Mouse (Mus musculus) fibroblast of lung, adult 2 months (primary cell): ENCODE measurements around the gene Slc22a3.

Experiments
- DNase-seq: peaks from one replicate; pipeline ENCODE4 v3.0.0-alpha.2; 2011; ENCODE audit warnings: low read depth

Gene Slc22a3

DNA sequence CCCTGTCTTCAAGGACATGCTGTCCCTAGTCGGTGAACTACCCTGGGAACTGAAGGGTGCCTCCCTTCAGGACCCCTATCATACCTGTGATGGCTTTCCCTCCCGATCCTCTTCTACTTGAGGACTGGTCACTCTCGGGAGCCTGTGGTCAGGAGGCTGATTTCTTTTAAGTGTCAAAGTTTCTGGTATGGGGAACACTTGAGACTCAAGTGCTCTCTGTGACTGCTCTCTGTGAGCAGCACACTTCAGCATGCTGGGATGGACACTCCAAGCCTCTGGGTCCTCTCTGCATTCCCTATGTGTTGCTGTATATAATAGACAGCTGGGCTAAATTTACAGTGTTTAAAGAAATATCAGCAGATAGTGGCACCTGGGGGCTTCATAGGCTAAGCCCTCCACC is 39.9 kb downstream of the Slc22a3 start:
- no peak for DNase-seq

GRCm38 (mm10) chr17:12466501-12467000 is 41.0 kb downstream of the Slc22a3 start:
- DNase-seq: no peak

GRCm38 (mm10) chr17:12461168-12461567 is 46.3 kb downstream of the Slc22a3 start:
- no peak for DNase-seq

DNA sequence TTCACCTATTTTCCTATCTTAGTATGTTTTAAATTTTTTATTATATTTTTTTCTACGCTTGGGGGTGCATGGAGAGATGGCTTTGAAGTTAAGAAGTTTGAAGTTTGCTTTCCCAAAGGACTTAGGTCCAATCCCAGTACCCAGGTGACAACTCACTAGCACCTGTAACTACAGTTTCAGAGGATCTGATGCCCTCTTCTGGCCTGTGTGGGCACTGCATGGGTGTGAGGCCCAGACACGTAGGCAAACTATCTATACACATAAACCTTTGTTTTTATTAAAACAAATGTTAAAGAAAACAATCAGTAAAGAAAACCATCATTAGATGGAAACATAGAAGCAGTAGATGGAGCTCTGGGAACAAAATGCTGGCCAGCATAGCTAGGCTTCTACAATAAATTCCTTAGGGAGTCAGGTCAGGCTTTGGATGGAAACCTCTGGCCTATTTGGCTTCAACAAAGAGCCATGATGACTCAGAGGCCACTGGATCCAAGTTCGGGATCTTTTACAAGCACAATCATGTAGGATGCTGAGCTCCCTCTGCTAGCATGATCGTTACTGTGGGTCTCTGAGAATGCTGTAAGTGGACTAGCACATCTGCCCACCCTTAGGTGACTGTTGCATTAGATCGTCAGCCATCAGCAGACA is 52.2 kb downstream of the Slc22a3 start:
- DNase-seq: peak; percentile 18

DNA sequence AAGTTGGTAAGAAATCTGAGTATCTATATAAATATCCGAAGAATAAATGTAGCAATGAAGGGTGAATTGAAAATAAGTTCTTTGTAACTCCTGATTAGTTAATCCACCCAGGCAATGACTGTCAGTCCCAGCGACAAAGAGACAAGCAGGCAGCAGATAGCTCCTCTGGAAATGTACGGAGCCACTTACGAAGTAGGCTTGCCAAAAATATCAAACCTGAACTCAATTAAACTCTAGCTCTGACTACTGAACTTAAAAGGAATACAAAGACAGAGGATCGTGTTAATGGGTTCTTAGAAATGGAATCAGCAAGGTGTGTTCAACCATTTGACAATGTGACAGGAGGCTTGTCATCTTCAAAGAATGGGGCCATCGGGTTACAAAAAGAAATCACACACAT is 53.8 kb downstream of the Slc22a3 start:
- DNase-seq: no peak

DNA sequence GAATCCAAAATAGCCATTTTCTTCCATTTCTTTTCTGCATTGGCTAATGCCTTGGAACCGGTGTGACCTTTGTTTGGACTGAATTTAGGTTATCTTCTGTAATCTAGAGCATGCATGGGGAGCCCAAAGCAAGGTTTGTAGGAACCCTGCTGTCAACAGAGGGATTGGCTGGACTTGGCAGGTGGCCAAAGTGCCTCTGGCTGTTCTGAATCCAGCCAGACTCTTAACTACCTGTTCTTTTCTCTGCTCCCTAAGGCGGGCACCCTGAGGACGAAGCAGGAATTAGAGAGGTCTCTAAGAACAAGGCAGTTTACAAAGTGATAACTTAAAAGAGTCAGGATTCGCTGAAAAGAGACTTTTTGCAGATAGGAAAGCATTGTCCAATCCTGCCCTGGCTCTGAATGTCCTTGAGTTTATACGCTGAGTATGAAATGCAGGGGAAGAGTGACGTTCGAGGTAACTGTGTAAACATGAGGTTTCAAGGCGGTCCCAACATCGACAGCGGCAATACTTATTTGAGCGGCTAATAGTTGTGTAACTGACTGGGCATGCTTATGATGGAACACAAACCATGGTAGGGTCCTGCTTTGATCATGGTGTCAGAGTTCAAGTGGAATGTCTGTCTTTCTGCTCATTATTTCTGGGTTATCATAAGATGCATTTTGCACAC is 54.5 kb downstream of the Slc22a3 start:
- no peak for DNase-seq

DNA sequence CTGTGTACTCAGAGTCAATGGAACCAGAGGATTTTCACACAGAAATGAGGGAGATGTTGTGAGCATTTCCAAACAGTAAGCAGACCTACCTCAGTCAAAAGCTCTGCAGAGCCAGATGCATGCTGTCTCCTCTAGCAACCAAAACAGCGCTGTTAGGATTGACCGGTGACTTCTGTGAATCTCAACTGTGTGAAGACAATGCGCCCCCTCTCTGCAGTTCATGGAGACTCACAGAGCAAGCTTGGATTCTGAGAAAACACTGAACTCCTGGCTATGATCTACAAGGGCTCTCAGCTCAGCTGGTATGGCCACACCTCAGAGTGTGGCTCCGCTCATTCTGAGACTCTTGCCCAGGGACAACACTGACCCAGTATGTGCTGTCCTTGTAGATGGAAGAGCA is 56.3 kb downstream of the Slc22a3 start:
- DNase-seq: no peak

DNA sequence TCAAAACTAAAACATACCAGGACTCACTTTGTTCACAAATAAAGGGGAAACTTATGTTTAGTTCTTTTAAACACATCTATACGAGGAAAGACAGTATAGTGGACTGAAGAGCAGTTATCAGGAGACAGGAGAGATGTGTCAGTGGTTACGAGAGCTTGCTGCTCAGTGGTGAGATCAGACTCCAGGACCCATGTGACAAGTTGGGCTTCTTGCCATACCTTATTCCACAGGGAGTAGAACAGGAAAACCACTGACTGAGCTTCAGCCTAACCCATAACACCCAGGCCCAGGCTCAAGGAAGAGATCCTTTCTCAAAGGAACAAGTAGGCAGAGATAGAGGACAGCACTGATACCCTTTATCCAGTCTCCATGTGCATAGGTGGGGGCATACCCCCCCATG is 62.9 kb downstream of the Slc22a3 start:
- peak; percentile 11 for DNase-seq

GRCm38 (mm10) chr17:12437771-12438170 is 69.7 kb downstream of the Slc22a3 start:
- DNase-seq: no peak

DNA sequence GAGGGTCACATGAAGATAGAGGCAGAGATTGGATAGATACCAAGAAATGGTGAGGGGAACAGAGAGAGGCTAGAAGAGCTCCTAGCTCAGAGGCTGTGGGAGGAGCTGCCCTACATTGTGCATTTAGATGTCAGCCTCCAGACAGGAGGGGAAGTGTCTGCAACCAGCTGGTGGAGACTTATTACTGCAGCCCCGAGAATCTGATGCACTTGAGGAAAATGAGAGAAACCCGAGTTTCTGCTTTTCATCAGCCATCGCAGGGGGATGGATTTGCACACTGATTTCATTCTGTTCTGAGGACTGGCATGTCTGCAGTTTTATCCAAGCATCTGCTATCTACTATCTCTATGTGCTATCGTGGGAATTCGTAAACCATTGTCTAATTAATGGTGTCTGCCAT is 75.8 kb downstream of the Slc22a3 start:
- DNase-seq: no peak

GRCm38 (mm10) chr17:12428369-12428768 is 79.1 kb downstream of the Slc22a3 start:
- DNase-seq: no peak

GRCm38 (mm10) chr17:12427156-12427555 is 80.3 kb downstream of the Slc22a3 start:
- DNase-seq: no peak

DNA sequence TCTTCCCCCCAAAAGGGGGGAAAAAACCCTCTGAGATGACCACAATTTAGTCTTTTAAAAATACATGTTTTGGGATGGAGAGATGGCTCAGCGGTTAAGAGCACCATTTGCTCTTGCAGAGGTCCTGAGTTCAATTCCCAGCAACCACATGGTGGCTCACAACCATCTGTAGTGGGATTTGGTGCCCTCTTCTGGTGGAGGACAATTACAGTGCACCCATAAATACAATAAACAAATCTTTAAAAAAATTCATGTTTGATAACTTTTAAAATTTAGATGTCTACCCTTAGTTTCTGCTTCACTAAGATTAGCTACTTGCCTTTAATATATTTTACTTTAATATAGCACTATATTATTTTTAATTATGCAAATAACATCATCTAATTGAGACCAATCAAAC is 85.4 kb downstream of the Slc22a3 start:
- DNase-seq: no peak

DNA sequence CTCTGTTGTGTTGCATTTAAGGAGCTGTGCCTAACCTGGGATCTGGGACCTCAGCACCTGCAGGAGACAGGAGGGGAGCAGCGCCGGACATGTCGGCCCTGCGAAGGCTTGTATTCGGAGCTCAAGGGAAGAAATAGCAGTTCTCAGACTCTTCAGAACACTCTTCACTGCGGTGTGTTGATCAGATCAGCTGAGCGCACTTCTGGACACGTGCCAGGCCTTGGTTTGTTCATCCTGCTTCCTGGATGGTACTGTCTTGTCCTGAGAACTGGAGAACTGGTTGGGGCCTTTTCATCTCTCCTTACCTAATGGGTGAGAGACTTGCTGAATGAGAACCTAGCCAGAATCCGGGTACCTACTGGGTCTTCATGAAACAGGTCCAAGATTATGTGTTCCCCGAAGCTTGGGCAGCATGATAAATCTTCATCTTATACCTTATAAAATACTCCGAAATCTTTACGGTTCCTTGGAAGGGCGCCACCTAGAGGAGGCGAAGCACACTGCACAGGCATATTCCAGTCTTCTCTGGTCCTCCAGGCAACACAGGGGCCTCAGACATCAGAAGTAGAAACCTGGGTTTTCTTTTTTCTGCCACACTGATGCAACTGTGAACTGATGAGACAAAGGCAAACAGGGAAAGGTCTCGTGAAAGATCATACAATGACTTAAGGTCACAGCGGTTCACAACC is 86.5 kb downstream of the Slc22a3 start:
- no peak for DNase-seq

GRCm38 (mm10) chr17:12419491-12420079 is 87.9 kb downstream of the Slc22a3 start:
- no peak for DNase-seq

DNA sequence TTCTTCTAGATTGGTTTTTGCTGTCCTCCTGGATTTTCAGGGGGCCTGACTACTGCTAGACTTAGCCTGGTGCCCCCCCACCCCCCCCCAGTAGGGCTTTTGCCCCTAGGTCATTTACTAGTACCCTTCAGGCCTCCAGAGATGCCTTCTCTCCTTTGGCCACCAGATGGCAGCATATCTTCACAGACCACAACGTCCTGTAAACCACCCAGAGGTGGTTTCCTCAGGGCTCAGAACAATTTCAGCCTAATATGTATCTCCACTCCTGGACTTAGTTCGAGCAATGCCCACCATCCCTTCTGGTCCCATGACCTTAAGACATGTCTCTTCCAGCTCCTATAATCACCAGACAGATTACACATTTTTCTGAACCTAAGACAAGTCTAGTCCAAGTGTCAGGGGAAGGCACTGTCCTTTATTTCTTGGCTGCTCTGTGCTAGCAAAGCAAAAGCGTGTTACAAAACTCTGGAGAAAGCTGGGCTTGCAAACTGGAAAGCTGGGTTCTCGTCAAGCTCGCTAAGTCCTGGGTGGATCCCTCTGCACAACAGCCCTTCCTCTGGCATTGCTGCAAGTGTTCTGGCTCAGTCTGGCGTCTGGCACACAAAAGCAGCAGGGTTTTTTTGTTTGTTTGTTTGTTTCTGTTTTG is 91.1 kb downstream of the Slc22a3 start:
- peak; percentile 29 for DNase-seq

DNA sequence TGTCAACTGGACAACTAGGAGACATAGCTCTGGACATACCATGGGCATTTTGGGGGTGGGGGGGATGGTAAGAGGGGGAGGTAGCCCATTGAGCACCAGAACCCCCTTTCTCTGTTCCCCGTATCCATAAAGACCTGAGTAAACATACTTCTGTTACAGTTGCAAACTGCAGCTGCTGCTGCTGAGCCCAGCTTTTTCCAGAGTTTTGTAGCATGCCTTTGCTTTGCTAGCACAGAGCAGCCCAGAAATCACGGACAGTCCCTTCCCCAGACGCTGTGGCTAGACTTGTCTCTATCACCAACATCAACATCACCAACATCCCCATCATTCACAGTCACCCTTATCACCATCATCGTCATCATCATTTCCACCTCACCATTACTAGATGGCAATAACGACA is 91.8 kb downstream of the Slc22a3 start:
- DNase-seq: no peak

DNA sequence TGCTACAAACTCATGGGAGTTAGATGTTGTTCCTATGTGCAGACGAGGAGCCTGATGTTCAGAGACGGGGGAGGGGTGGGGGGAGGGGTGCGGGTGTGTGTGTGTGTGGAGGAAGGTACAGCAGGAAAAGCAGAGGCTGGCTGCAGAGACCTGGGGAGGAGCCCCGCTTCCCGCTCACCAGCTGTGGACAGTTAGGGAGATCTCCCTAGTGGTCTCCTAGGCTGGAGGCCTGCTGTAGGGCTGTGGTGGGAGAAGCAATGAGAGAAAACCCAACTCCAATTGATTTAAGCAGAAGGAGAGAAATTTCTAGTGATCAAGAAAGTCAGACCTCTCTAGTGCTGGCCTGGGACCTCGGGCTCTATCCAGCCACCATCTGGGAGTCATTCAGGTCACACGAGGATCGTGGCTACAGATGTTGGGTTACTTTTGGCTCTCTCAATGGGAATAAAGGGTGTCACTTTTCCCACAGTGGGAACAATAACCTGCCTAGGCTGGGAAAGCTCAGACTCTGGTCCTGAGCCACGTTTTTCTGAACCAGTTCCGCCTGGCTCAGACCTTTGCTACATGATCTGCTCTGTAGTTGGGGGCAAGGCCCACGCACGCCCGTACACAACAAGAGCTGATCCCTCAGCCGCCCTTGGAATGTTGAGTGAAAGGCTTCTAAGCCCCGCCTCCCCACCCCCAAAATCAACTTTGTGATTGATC is 92.3 kb downstream of the Slc22a3 start:
- peak; percentile 33 for DNase-seq

- DNase-seq: no peak
Observed at GRCm38 (mm10) chr17:12412891-12413237, 94.6 kb downstream of the Slc22a3 start.

DNA sequence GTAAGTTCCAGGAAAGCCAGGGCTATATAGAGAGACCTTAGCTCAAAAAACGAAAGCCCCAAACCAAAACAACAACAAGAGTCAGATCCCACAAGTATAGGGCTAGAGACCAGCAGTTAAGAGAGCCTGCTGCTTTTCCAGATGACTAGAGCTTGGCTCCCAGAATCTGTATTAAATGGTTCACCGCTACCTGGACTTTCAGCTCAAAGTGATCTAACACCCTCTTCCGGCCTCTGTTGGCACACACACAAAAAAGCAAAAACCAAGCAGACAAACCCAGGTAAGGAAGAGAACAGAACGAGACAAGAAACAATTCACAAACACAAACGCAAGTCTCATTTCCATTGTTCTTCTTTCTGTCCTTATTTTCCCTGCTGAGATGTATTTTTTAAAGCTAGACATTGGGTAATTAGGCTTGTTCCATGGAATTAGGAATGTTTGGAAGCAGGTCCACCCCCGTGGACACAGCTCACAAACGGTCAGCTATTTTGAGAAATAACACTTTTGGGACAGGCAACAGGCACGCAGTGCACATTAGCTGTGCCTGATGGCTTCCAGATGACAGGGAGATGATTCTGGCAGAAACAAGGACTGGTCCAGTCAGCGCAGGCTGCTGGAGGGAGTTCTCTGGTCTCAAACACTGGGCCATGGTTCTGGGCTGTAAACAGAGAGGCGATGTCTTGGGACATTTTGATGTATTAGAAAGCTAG is 95.2 kb downstream of the Slc22a3 start:
- DNase-seq: no peak

- no peak for DNase-seq
Observed at GRCm38 (mm10) chr17:12409346-12409944, 98.1 kb downstream of the Slc22a3 start.
